Mouse (Mus musculus) lung, postnatal 0 days (tissue): ENCODE measurements around the gene Osmr. TPM values are rescaled to one million over a fixed set of nuclear protein-coding genes. Genes with fewer than 3 reads are reported as not detected.

Source experiments
- ATAC-seq: fragments of 200-750 bp; cut with Nextera tagmentation; 2 replicates; pipeline ENCODE4 v1.8.0; 2017; ENCODE audit warnings: moderate library complexity
- DNase-seq: peaks from one replicate; pipeline ENCODE4 v3.0.0-alpha.2; 2016; ENCODE audit warnings: low spot score
- H3K27ac ChIP-seq: fragments of 300-500 bp; sonication (generic); 2 replicates; pipeline ENCODE4 v1.5.1; 2014; ENCODE audit warnings: antibody characterized with exemption, mild to moderate bottlenecking, low read length, mixed read lengths
- H3K27me3 ChIP-seq: fragments of 300-500 bp; sonication (generic); replicated peaks from 2 replicates; pipeline ENCODE4 v1.6.1; 2014; ENCODE audit warnings: low read length, mixed read lengths; ENCODE audit not compliant: insufficient read depth
- H3K36me3 ChIP-seq: fragments of 300-500 bp; sonication (generic); 2 replicates; pipeline ENCODE4 v1.6.1; 2014; ENCODE audit warnings: low read length, mixed read lengths; ENCODE audit not compliant: insufficient read depth
- H3K4me1 ChIP-seq: fragments of 300-500 bp; sonication (generic); 2 replicates; pipeline ENCODE4 v1.6.1; 2014; ENCODE audit warnings: antibody characterized with exemption, low read depth, low read length, mixed read lengths; ENCODE audit not compliant: insufficient read depth
- H3K4me2 ChIP-seq: fragments of 300-500 bp; sonication (generic); replicated peaks from 2 replicates; pipeline ENCODE4 v1.6.1; 2014; ENCODE audit warnings: low read depth, mild to moderate bottlenecking, low read length, moderate library complexity, mixed read lengths
- H3K4me3 ChIP-seq: fragments of 300-500 bp; sonication (generic); 2 replicates; pipeline ENCODE4 v1.5.1; 2014; ENCODE audit warnings: low read depth, low read length
- H3K9ac ChIP-seq: fragments of 300-500 bp; sonication (generic); replicated peaks from 2 replicates; pipeline ENCODE4 v1.6.1; 2014; ENCODE audit warnings: low read depth, mild to moderate bottlenecking
- H3K9me3 ChIP-seq: fragments of 300-500 bp; sonication (generic); 2 replicates; pipeline ENCODE4 v1.6.1; 2016; ENCODE audit warnings: low read length, mixed read lengths
- CTCF ChIP-seq: IDR thresholded peaks from 2 replicates; pipeline ENCODE4 v1.5.1; 2016; ENCODE audit warnings: antibody characterized with exemption, mild to moderate bottlenecking
- EP300 ChIP-seq: IDR thresholded peaks from 2 replicates; pipeline ENCODE4 v1.6.1; 2016; ENCODE audit warnings: antibody characterized with exemption, mild to moderate bottlenecking, control low read depth
- WGBS: fragments of 180-500 bp; shearing (Covaris S2); extraction: QIAGEN DNeasy Blood & Tissue Kit; methylation state at CpG from one replicate; pipeline ENCODE4 v1.1.7; 2014; 5-methylcytosine and 5-hydroxymethylcytosine counted together
- polyA plus RNA-seq: library from polyadenylated mRNA; unstranded; fragments of >200 nt; fragmentation: Nextera tagmentation; extraction: Ambion mirVana; gene quantifications from 2 replicates; pipeline ENCODE4 v1.2.1, GENCODE M21; 2015

Gene Osmr
- polyA plus RNA-seq, 1 experiment from 2014 or later: 8.2 TPM

- DNase-seq (peak; percentile 77), ATAC-seq (peak; percentile 37; the same call in 1 of the 2 replicates)
- TF ChIP-seq CTCF (peak; percentile 73), EP300 (no peak)
Observed at GRCm38 (mm10) chr15:6883816-6884215, 9.0 kb upstream of the Osmr start.

DNA sequence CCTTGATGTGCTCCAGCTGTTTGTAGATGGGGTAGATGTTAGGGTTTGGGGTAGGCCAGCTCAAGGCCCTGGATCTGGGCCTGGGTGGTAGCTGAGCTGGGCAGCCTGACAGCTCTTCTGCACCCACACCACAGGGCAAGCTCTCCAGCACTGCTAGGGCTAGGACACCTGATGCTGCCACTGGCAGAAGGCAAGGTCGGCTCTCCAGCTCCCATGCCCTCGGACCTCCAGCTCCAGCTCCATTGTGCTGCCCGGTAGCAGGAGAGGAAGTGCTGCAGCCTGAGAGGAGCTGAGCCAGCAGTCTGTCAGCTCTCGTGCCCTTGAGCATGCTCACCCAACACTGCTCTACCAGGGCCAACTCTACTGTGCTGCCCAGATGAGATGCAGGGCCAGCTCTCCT is 8.3 kb upstream of the Osmr start:
- 43% methylated on average over 4 of the region's 4 CpGs for WGBS
- H3K9ac ChIP-seq: no peak overlapping the region
- H3K4me2 ChIP-seq: no peak overlapping the region
- no peak overlapping the region for H3K27ac ChIP-seq
- H3K9me3 ChIP-seq: no peaks in the 10 kb centered on the region
- H3K4me3 ChIP-seq: no peak overlapping the region
- ATAC-seq (peak; percentile 16; the same call in 1 of the 2 replicates), DNase-seq (no peak)
- no peaks in the 10 kb centered on the region for H3K36me3 ChIP-seq
- no peaks in the 10 kb centered on the region for H3K27me3 ChIP-seq
- no peaks in the 10 kb centered on the region for H3K4me1 ChIP-seq
- no peak for TF ChIP-seq EP300
- no peak for TF ChIP-seq CTCF

More at GRCm38 (mm10) chr15:6883816-6884215, 9.0 kb upstream of the Osmr start:
- no peak overlapping the region for H3K27ac ChIP-seq
- no peaks in the 10 kb centered on the region for H3K9me3 ChIP-seq
- H3K9ac ChIP-seq: no peak overlapping the region
- H3K4me3 ChIP-seq: no peak overlapping the region
- H3K4me2 ChIP-seq: no peak overlapping the region
- 57% methylated on average over 5 of the region's 5 CpGs for WGBS
- H3K27me3 ChIP-seq: no peaks in the 10 kb centered on the region
- no peaks in the 10 kb centered on the region for H3K4me1 ChIP-seq
- no peaks in the 10 kb centered on the region for H3K36me3 ChIP-seq

DNA sequence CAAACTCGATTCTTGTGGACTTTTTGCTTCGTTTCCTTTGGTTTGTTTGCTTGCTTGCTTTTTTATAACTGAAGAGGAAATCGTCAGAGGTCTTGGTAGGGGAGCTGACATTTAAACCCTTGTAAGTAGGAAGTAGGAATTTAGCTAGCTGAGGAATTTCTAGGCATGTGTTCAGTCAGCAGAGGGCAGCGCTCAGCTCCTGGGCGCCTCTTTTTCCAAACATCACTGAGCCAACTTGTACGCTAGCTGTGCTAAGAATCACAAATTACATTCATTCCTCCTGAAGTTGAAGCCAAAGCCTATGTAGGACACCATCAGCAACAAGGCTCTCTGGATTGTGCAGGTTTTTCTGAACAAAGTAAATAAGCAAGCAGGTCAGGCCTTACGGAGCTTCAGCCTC is 7.4 kb upstream of the Osmr start:
- ATAC-seq (peak; percentile 40; the same call in 1 of the 2 replicates), DNase-seq (peak; percentile 74)
- Histone ChIP-seq H3K36me3 (no peaks in the 10 kb centered on the region), H3K27me3 (no peaks in the 10 kb centered on the region), H3K9ac (no peak overlapping the region), H3K4me3 (no peak overlapping the region), H3K4me1 (no peaks in the 10 kb centered on the region), H3K4me2 (no peak overlapping the region), H3K9me3 (no peaks in the 10 kb centered on the region), H3K27ac (no peak overlapping the region)
- 19% methylated on average over 7 of the region's 7 CpGs for WGBS
- TF ChIP-seq CTCF (peak; percentile 69), EP300 (no peak)

DNA sequence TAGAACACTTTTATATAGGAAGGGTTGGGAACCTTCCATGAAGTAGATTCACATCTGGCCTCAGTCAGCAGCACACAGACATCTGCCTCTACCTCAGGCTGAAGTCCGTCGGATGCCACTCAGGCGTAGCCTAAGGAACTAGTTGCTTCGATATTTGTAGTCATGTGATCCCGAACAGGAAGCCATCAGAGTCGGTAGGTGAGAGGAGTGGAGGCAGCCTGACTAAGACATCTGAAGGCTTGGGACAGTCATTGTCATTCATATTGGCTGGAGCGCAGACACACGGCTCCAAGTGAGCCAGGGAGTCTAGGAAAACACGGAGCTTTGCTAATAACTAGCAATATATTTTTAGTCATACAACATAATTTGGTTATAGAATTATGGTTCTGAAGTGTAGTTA is 6.4 kb upstream of the Osmr start:
- H3K9ac ChIP-seq: no peak overlapping the region
- no peak overlapping the region for H3K4me3 ChIP-seq
- no peaks in the 10 kb centered on the region for H3K9me3 ChIP-seq
- H3K4me2 ChIP-seq: no peak overlapping the region
- no peaks in the 10 kb centered on the region for H3K36me3 ChIP-seq
- no peaks in the 10 kb centered on the region for H3K27me3 ChIP-seq
- no peak for DNase-seq
- no peak for ATAC-seq
- H3K4me1 ChIP-seq: no peaks in the 10 kb centered on the region
- no peak overlapping the region for H3K27ac ChIP-seq
- TF ChIP-seq EP300: no peak
- TF ChIP-seq CTCF: no peak
- WGBS: 70% methylated on average over 9 of the region's 9 CpGs

DNA sequence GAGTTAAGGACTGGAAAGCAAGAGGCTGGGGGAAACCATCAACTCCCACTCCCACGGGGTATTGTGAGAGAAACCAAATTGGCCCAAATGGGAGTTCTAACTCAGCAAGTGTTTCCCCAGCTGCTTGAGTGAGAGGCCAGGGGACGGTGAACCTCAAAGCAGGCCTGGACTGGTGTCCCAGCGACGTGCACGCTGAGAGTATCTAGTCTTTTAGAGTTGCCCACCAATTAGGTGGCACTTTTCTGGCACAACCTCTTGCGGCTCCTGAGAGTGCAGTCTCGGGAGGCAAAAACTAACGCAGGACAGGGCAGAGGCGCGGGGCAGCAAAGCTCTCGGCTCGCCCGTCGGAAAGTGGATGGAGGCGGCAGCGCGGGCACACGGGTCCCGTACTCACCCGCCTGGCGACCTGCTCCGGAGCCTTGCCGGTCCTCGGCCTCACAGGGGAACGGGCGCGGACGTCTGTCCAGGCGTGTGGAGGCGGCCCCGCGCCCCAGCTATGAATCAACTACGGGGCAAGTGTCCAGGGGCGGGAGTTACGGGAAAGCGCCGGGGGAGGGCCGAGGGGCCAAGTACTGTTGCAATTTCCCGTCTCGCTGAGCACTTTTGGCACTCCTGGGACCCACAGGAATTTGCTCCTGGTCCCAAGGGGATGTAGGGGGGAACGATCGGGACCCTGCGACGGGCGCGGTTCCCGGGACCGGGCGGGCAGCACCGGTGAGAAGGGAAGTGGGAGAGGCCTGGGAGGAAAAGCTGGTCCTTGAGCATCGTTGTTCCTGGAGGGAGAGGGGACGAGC is 765 bp downstream of the Osmr start:
- Histone ChIP-seq H3K27ac (peak overlapping the region; percentile 43), H3K9ac (peak overlapping the region; percentile 64), H3K9me3 (no peaks in the 10 kb centered on the region), H3K4me2 (peak overlapping the region; percentile 73), H3K36me3 (no peaks in the 10 kb centered on the region), H3K4me3 (peak overlapping the region; percentile 62), H3K4me1 (peaks cover 13% of the 10 kb centered on the region; the same call in 1 of the 2 replicates), H3K27me3 (no peaks in the 10 kb centered on the region)
- TF ChIP-seq EP300: peak; percentile 80
- no peak for TF ChIP-seq CTCF
- peak; percentile 86 for ATAC-seq
- DNase-seq: peak; percentile 92
- WGBS: under 1% methylated on average over 48 of the region's 52 CpGs

DNA sequence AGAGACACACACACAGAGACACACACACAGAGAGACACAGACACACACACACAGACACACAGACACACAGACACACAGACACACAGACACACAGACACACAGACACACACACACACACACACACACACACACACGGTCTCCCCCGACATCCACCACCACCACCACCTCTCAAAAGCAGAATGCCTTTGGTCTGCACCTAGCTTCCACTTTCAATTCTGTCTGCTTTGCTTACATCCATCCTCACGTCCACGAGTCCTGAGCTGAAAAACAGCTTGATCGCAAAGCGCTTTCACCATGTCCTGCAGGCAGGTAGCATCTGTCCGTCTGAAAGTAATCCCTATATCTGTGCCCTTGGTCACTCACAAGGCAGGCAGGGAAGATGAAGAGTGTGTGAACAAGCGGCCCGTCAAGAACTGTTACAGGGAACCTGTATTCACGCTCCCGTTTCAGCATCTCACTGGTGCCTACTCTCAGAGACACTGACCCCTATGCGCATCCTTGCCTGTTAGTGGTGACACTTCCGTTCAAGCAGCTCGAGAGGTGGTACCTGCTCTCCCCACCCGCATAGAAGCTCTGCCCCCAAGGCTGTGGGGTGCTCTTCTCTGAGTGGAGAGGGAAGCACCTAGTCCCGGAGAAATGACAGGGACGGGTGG is 1.5 kb downstream of the Osmr start:
- 34% methylated on average over 17 of the region's 17 CpGs for WGBS
- peak; percentile 26 for DNase-seq
- Histone ChIP-seq H3K9ac (peak overlapping the region; percentile 64), H3K27me3 (no peaks in the 10 kb centered on the region), H3K9me3 (no peaks in the 10 kb centered on the region), H3K4me1 (peaks cover 13% of the 10 kb centered on the region; the same call in 1 of the 2 replicates), H3K4me2 (peak overlapping the region; percentile 73), H3K36me3 (no peaks in the 10 kb centered on the region), H3K27ac (peak overlapping the region; percentile 43; the same call in 1 of the 2 replicates), H3K4me3 (peak overlapping the region; percentile 62)
- 0 out of 2 replicates have a peak, but pooled peaks have one; percentile 2 for ATAC-seq
- TF ChIP-seq EP300 (no peak), CTCF (no peak)
